Mouse (Mus musculus): ENCODE results near the gene Smurf1.

GRCm38 (mm10) chr5:144946032-144946431, 19.6 kb downstream of the Smurf1 start:
- TF ChIP-seq CTCF (IDR thresholded peaks at IDR 0.05; ENCODE audit: extremely low read depth, insufficient read length, insufficient replicate concordance, low read depth, low read length) (no peak), POLR2A (IDR thresholded peaks at IDR 0.05; ENCODE audit: low read depth, low read length) (no peak)
